Mouse (Mus musculus) intestine, embryonic 14.5 days (tissue): ENCODE measurements around the gene Drc1. TPM values are rescaled to one million over a fixed set of nuclear protein-coding genes. Genes with fewer than 3 reads are reported as not detected.
A peak's percentile ranks its signal among the peaks of the same experiment; 100 is the strongest.

ENCODE experiments used
- ATAC-seq: fragments of 200-750 bp; cut with Nextera tagmentation; replicated peaks from 2 replicates; pipeline ENCODE4 v1.8.0; 2017; ENCODE audit warnings: low read depth, moderate number of reproducible peaks, moderate TSS enrichment, moderate library complexity; ENCODE audit not compliant: low FRiP score, low TSS enrichment
- DNase-seq: peaks from one replicate; pipeline ENCODE4 v3.0.0-alpha.2; 2018; ENCODE audit warnings: low spot score
- H3K27ac ChIP-seq: fragments of 300-500 bp; sonication (generic); 2 replicates; pipeline ENCODE4 v1.5.1; 2014; ENCODE audit warnings: low read depth, mild to moderate bottlenecking, control low read depth
- H3K27me3 ChIP-seq: fragments of 300-500 bp; sonication (generic); replicated peaks from 2 replicates; pipeline ENCODE4 v1.6.1; 2014; ENCODE audit warnings: low read length, control low read depth; ENCODE audit not compliant: control insufficient read depth, insufficient read depth
- H3K36me3 ChIP-seq: fragments of 300-500 bp; sonication (generic); 2 replicates; pipeline ENCODE4 v1.6.1; 2014; ENCODE audit warnings: low read length, control low read depth; ENCODE audit not compliant: control insufficient read depth, insufficient read depth
- H3K4me1 ChIP-seq: fragments of 300-500 bp; sonication (generic); replicated peaks from 2 replicates; pipeline ENCODE4 v1.6.1; 2014; ENCODE audit warnings: low read length, control low read depth, mixed read lengths; ENCODE audit not compliant: control insufficient read depth, insufficient read depth
- H3K4me2 ChIP-seq: fragments of 300-500 bp; sonication (generic); 2 replicates; pipeline ENCODE4 v1.6.1; 2014; ENCODE audit warnings: low read length
- H3K4me3 ChIP-seq: fragments of 300-500 bp; sonication (generic); 2 replicates; pipeline ENCODE4 v1.5.1; 2014; ENCODE audit warnings: low read depth, low read length, control low read depth, mixed read lengths
- H3K9ac ChIP-seq: fragments of 300-500 bp; sonication (generic); 2 replicates; pipeline ENCODE4 v1.6.1; 2014; ENCODE audit warnings: mild to moderate bottlenecking, low read length
- H3K9me3 ChIP-seq: fragments of 300-500 bp; sonication (generic); 2 replicates; pipeline ENCODE4 v1.6.1; 2016; ENCODE audit warnings: low read length, control low read depth; ENCODE audit not compliant: control insufficient read depth
- WGBS: fragments of 180-500 bp; shearing (Covaris S2); extraction: QIAGEN DNeasy Blood & Tissue Kit; methylation state at CpG from one replicate; pipeline ENCODE4 v1.1.7; 2014; 5-methylcytosine and 5-hydroxymethylcytosine counted together
- polyA plus RNA-seq: library from polyadenylated mRNA; unstranded; fragments of >200 nt; fragmentation: Nextera tagmentation; extraction: Ambion mirVana; gene quantifications from 2 replicates; pipeline ENCODE4 v1.2.1, GENCODE M21; 2014

Gene Drc1
- polyA plus RNA-seq, 1 experiment from 2014 or later: 0.46 TPM

DNA sequence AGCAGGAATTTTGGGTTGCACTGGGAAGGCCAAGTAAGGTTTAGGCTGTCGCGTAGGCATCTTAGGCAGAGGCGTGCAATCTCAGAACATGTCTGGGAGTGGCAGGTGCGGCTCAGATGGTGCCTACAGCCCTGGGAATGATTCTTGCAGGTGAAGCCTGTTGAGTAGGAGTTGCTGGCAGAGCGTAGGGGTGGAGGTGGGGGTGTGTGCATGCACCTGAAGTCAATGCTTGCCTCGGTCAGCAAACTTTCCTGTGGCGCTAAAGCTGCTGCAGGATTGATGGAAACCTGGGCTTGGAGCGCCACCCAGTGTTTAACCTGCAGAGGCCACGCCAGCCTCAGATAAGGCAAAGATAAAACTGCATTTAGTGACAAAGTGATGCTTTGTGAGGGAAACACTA is 61.9 kb downstream of the Drc1 start:
- Histone ChIP-seq H3K27me3 (no peaks in the 10 kb centered on the region), H3K27ac (no peak overlapping the region), H3K4me1 (no peaks in the 10 kb centered on the region), H3K4me2 (peak overlapping the region; percentile 34), H3K9ac (no peak overlapping the region), H3K36me3 (no peaks in the 10 kb centered on the region), H3K9me3 (no peaks in the 10 kb centered on the region), H3K4me3 (no peak overlapping the region)
- 2% methylated on average over 9 of the region's 9 CpGs for WGBS
- ATAC-seq (peak; percentile 87), DNase-seq (peak; percentile 89)

- no peak overlapping the region for H3K4me3 ChIP-seq
- no peak for ATAC-seq
- no peaks in the 10 kb centered on the region for H3K9me3 ChIP-seq
- no peak overlapping the region for H3K27ac ChIP-seq
- no peaks in the 10 kb centered on the region for H3K36me3 ChIP-seq
- no peaks in the 10 kb centered on the region for H3K27me3 ChIP-seq
- H3K4me2 ChIP-seq: no peak overlapping the region
- DNase-seq: no peak
- WGBS: 41% methylated on average over 5 of the region's 5 CpGs
- no peak overlapping the region for H3K9ac ChIP-seq
- no peaks in the 10 kb centered on the region for H3K4me1 ChIP-seq
Measured at GRCm38 (mm10) chr5:30343886-30344285, 62.7 kb downstream of the Drc1 start.

- no peaks in the 10 kb centered on the region for H3K27me3 ChIP-seq
- no peak overlapping the region for H3K4me2 ChIP-seq
- H3K9me3 ChIP-seq: no peaks in the 10 kb centered on the region
- H3K36me3 ChIP-seq: no peaks in the 10 kb centered on the region
- WGBS: 51% methylated on average over 3 of the region's 3 CpGs
- H3K9ac ChIP-seq: no peak overlapping the region
- DNase-seq (no peak), ATAC-seq (no peak; the same call in 1 of the 2 replicates)
- no peak overlapping the region for H3K27ac ChIP-seq
- H3K4me1 ChIP-seq: no peaks in the 10 kb centered on the region
- H3K4me3 ChIP-seq: no peak overlapping the region
Measured at GRCm38 (mm10) chr5:30353605-30354004, 72.4 kb downstream of the Drc1 start.

- Histone ChIP-seq H3K9me3 (no peaks in the 10 kb centered on the region), H3K36me3 (no peaks in the 10 kb centered on the region), H3K27me3 (no peaks in the 10 kb centered on the region), H3K9ac (no peak overlapping the region), H3K4me3 (no peak overlapping the region), H3K4me1 (no peaks in the 10 kb centered on the region), H3K4me2 (no peak overlapping the region), H3K27ac (no peak overlapping the region)
- ATAC-seq (no peak), DNase-seq (no peak)
- WGBS: 83% methylated on average over 7 of the region's 7 CpGs
Measured at GRCm38 (mm10) chr5:30355114-30355513, 73.9 kb downstream of the Drc1 start.

- Histone ChIP-seq H3K36me3 (no peaks in the 10 kb centered on the region), H3K4me2 (no peak overlapping the region), H3K9ac (no peak overlapping the region), H3K4me1 (no peaks in the 10 kb centered on the region), H3K27ac (no peak overlapping the region), H3K27me3 (no peaks in the 10 kb centered on the region), H3K4me3 (no peak overlapping the region), H3K9me3 (no peaks in the 10 kb centered on the region)
- ATAC-seq (no peak), DNase-seq (no peak)
- WGBS: 82% methylated on average over 14 of the region's 14 CpGs
Measured at GRCm38 (mm10) chr5:30355559-30356159, 74.5 kb downstream of the Drc1 start.

DNA sequence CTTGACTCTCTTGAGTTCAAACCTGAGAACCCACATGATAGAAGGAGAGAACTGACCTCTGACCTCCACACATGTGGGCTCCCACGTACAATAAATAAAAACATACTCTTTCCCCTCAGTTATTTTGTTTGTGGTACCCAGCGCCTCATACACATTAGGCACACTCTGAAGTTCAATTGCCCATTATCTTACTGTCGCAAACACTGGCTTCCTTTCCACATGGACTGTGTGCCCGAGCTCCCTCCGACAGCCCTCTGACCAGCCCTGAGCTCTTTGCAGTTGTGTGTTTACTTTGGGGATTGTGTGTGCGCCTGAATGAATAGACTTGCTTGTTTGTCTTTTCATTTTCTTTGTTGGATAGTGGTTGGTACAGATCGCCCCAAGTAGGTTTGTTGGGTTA is 75.5 kb downstream of the Drc1 start:
- Histone ChIP-seq H3K27ac (no peak overlapping the region), H3K9me3 (no peaks in the 10 kb centered on the region), H3K4me1 (no peaks in the 10 kb centered on the region), H3K4me3 (no peak overlapping the region), H3K27me3 (no peaks in the 10 kb centered on the region), H3K36me3 (no peaks in the 10 kb centered on the region), H3K9ac (no peak overlapping the region), H3K4me2 (no peak overlapping the region)
- WGBS: 70% methylated on average over 7 of the region's 7 CpGs
- DNase-seq: no peak
- ATAC-seq: no peak

DNA sequence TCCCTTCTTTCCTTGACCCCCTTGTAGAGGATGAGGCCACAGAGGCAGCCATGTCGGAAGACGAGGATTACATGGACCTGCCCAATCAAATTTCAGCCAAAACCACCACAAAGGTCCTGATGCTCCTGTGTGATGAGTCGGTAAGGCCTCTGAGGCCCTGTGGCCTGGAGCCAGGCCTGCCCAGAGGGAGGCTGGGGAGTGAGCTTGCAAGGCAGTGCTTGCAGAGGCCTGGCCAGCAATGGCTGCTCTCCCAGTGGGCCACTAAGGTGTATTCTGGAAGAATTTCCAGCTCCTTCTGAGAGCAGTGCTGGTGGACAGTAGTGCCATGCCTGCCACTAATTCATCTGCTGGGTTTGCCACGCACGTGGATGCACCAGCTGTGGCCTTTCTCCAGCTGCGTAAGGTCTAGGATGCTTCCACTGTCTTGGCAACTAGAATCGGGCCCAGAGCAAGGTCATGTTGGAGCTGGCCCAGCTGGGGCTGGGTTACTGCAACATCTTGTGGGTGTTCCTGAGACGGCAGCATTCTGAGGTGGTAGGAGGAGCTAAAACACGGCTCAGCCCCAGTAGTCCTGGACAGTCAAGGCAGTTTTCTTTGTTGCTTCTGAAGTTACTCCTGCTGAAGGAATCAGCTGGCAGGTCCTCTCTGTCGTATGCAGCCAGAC is 77.4 kb downstream of the Drc1 start:
- no peaks in the 10 kb centered on the region for H3K36me3 ChIP-seq
- no peaks in the 10 kb centered on the region for H3K9me3 ChIP-seq
- no peak for DNase-seq
- no peak overlapping the region for H3K4me2 ChIP-seq
- no peak overlapping the region for H3K27ac ChIP-seq
- no peak for ATAC-seq
- H3K27me3 ChIP-seq: no peaks in the 10 kb centered on the region
- H3K9ac ChIP-seq: no peak overlapping the region
- H3K4me3 ChIP-seq: no peak overlapping the region
- 80% methylated on average over 10 of the region's 10 CpGs for WGBS
- H3K4me1 ChIP-seq: no peaks in the 10 kb centered on the region

- DNase-seq: no peak
- no peak overlapping the region for H3K9ac ChIP-seq
- WGBS: 78% methylated on average over 8 of the region's 8 CpGs
Measured at GRCm38 (mm10) chr5:30367405-30367804, 86.2 kb downstream of the Drc1 start.

DNA sequence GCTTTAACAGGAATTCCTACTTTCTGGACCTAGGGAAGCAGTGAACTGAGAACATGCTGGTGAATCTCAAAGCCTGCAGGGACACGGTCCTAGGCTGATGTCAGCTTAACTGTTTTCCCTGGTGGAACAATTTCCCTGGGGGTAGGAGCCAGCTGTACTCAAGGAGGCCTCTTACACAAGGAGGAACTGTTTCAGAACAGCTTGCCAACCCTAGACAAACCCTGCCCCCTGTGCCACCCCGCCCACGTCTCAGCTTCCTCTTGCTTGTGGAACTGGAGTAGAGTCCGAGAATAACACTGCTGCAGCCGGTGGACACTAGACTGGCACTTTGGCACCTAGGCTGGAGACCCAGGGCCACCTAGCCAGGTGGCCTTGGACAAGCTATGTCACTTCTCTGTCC is 88.2 kb downstream of the Drc1 start:
- no peaks in the 10 kb centered on the region for H3K27me3 ChIP-seq
- H3K36me3 ChIP-seq: no peaks in the 10 kb centered on the region
- no peak overlapping the region for H3K4me2 ChIP-seq
- no peaks in the 10 kb centered on the region for H3K4me1 ChIP-seq
- no peaks in the 10 kb centered on the region for H3K9me3 ChIP-seq
- no peak overlapping the region for H3K27ac ChIP-seq
- no peak for ATAC-seq
- WGBS: 72% methylated on average over 5 of the region's 5 CpGs
- no peak for DNase-seq
- no peak overlapping the region for H3K4me3 ChIP-seq
- no peak overlapping the region for H3K9ac ChIP-seq

More at GRCm38 (mm10) chr5:30367405-30367804, 86.2 kb downstream of the Drc1 start:
- Histone ChIP-seq H3K4me1 (no peaks in the 10 kb centered on the region), H3K36me3 (no peaks in the 10 kb centered on the region), H3K9me3 (no peaks in the 10 kb centered on the region), H3K4me3 (no peak overlapping the region), H3K27me3 (no peaks in the 10 kb centered on the region), H3K27ac (no peak overlapping the region), H3K4me2 (no peak overlapping the region)
- no peak for ATAC-seq
